Mouse (Mus musculus) G1E (cell line): ENCODE measurements around the gene Mecr.

Source experiments
- CTCF ChIP-seq: IDR thresholded peaks from 2 replicates; pipeline ENCODE4 v1.5.1; 2012; ENCODE audit warnings: low read depth, low read length, inconsistent platforms, mixed read lengths
- GATA1 ChIP-seq: IDR thresholded peaks from 2 replicates; pipeline ENCODE4 v1.6.1; 2012; ENCODE audit warnings: borderline replicate concordance, low read length, inconsistent platforms, mixed read lengths
- GATA2 ChIP-seq: IDR thresholded peaks from 2 replicates; pipeline ENCODE4 v1.6.1; 2012; ENCODE audit warnings: low read depth, low read length, inconsistent platforms, borderline replicate concordance
- POLR2AphosphoS5 ChIP-seq: IDR thresholded peaks from 2 replicates; pipeline ENCODE4 v1.6.1; 2012; ENCODE audit warnings: low read depth, low read length, inconsistent platforms; ENCODE audit not compliant: insufficient replicate concordance

DNA sequence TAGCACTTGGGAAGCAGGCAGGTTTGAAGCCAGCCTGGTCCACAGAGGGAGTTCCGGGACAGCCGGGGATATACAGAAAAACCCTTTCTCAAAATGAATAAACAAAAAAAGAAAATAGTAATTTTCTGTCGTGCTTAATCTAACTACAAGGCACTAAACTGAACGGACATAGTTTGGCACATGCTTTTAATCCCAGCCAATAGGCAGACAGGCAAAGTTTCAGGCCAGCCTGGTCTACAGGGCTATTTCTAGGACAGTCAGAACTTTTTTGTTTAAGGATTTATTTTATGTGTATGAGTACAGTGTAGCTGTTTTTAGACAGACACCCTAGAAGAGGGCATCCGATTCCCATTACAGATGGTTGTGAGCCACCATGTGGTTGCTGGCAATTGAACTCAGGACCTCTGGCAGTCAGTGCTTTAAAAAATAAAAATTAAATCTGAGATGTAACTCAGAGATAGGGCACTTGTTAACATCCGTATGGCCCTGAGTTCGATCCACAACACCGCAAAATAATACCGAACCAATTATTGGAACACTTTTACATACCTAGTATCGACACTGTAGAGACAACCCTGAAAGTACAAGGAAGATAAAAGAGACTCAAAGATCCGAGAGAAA, 29.5 kb downstream of the Mecr start:
- TF ChIP-seq CTCF (no peak), POLR2AphosphoS5 (no peak), GATA1 (no peak), GATA2 (no peak)
